Mouse (Mus musculus): ENCODE results near the gene Sbds. TPM values are rescaled to one million over a fixed set of nuclear protein-coding genes. Genes with fewer than 3 reads are reported as not detected.

The Sbds gene
- total RNA-seq (2021): 10 to 100 TPM; 47.1 to 49.6 TPM

GRCm38 (mm10) chr5:130255017-130255720 is at the start of gene Sbds, which contains the start of gene Tyw1:
Gene Sbds (minus strand): TSS chr5:130255530.
Gene Tyw1 (plus strand): TSS chr5:130255619.
- DNase-seq: peak; percentile 95 to 96
- intact Hi-C loops (cut with DNase I): loop anchor here (2.0 to 5.0 kb wide), 4 partner anchors 32 to 1238 kb away; partner anchors contain the start of gene Mrps17

DNA sequence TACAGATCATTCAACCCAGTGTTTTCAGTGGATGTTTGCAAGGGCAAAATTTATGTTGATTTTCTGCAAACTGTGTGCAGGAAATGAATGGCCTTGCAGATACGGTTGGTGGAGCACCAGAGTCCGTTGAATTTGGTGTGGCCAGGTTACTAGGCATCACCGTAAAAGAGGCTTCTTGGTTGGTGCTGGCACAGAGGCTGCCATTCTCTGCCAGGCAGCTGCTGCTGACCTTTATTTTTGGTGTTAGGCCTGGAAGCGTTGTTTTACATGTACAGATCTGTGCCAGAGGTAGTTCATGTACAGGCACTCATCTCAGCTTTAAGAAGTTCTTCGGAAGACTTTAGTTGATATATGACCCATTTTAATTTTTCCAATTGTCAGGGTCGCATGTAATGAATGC is 48.3 kb upstream of the Sbds start:
- intact Hi-C loops (cut with DNase I): no loop called here
- DNase-seq: no peak

- intact Hi-C loops (cut with DNase I): loop anchor here (10.0 kb wide), 1 partner anchor 1135 kb away; no protein-coding TSS in a partner anchor
These were observed 44.2 kb upstream of the Sbds start for GRCm38 (mm10) chr5:130299526-130299925.

GRCm38 (mm10) chr5:130298831-130299460 is 43.6 kb upstream of the Sbds start:
- DNase-seq: no peak
- intact Hi-C loops (cut with DNase I): loop anchor here (10.0 kb wide), 1 partner anchor 1136 kb away; no protein-coding TSS in a partner anchor

More at GRCm38 (mm10) chr5:130299526-130299925, 44.2 kb upstream of the Sbds start:
- no peak for DNase-seq

DNA sequence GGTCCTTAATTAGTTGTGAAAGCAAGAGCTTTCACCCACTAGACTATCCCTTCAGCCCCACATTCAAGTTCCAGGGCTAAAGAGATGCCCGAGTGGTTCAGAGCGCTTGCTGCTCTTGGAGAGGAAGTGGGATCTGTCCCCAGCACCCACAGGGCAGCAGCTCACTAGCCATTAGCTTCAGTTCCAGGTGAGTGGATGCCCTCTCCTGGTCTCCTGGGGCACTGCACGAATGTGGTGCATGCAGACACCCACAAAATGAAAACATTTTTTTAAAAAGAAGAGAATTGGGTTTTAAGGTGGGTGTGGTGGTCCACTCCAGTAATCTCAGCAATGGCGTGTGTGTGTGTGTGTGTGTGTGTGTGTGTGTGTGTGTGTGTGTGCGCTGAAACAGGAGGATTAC is 40.7 kb upstream of the Sbds start:
- DNase-seq: no peak
- intact Hi-C loops (cut with DNase I): loop anchor here (10.0 kb wide), 1 partner anchor 1139 kb away; no protein-coding TSS in a partner anchor

- no peak for DNase-seq
- intact Hi-C loops (cut with DNase I): loop anchor here (10.0 kb wide), 1 partner anchor 1140 kb away; no protein-coding TSS in a partner anchor
These were observed 39.3 kb upstream of the Sbds start for GRCm38 (mm10) chr5:130294598-130294997.

GRCm38 (mm10) chr5:130293941-130294340 is 38.6 kb upstream of the Sbds start:
- DNase-seq: no peak
- intact Hi-C loops (cut with DNase I): loop anchor here (10.0 kb wide), 1 partner anchor 1141 kb away; no protein-coding TSS in a partner anchor

- intact Hi-C loops (cut with DNase I): loop anchor here (10.0 kb wide), 1 partner anchor 1142 kb away; no protein-coding TSS in a partner anchor
- no peak for DNase-seq
These were observed 37.6 kb upstream of the Sbds start for GRCm38 (mm10) chr5:130292976-130293375.

- intact Hi-C loops (cut with DNase I): loop anchor here (10.0 kb wide), 1 partner anchor 1144 kb away; no protein-coding TSS in a partner anchor
- no peak for DNase-seq
These were observed 35.4 kb upstream of the Sbds start for GRCm38 (mm10) chr5:130290775-130291174.

DNA sequence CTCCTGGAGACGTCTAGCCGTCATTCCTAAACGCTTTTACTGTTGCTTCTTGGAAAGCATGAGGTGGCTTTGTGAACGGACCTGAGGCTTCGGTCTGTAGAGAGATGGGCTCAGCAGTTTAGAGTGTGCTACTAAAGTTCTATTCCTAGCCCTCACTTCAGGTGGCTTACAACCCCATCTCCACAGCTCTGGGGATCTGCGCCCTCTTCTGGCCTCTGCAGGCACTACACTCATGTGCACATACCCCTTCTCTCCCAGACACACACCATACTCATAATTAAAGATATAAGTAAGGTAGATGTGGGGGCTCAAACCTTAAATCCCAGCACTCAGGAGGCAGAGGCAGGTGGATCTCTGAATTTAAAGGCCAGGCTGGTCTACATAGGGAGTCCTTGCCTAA is 34.9 kb upstream of the Sbds start:
- no peak for DNase-seq
- intact Hi-C loops (cut with DNase I): loop anchor here (10.0 kb wide), 1 partner anchor 1145 kb away; no protein-coding TSS in a partner anchor

- intact Hi-C loops (cut with DNase I): no loop called here
- DNase-seq: no peak
These were observed 32.8 kb upstream of the Sbds start for GRCm38 (mm10) chr5:130288106-130288505.

DNA sequence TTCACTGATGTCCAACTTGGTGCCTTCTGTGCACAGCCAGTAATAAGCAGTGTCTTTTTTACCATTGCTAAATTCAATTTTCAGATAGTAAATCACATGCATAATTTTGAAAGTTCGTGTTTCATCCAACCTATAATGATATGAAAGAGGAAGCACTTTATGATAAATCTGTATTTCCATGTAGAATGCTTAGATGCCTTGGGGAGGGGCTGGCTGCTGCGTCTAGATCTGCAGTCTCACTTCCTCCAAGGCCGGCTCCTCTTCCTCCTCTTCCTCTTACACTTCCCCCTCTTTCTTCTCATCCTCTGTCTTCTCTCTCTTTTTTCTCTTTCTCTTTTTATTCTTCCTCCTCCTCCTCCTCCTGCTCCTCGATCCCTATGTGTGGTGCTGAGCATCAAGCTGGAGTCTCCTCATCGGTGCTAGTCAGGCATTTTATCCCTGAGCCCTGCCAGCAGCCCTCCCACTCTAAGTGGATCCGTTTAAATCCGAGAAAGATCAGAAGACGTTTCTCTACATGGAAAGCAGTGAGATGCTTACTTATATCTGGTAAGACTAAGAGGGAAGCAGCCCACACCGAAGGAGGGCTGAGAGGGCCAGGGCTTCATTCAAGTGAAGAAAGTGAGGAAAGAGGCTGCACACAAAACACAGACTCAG is 27.9 kb upstream of the Sbds start:
- intact Hi-C loops (cut with DNase I): no loop called here
- DNase-seq: no peak

DNA sequence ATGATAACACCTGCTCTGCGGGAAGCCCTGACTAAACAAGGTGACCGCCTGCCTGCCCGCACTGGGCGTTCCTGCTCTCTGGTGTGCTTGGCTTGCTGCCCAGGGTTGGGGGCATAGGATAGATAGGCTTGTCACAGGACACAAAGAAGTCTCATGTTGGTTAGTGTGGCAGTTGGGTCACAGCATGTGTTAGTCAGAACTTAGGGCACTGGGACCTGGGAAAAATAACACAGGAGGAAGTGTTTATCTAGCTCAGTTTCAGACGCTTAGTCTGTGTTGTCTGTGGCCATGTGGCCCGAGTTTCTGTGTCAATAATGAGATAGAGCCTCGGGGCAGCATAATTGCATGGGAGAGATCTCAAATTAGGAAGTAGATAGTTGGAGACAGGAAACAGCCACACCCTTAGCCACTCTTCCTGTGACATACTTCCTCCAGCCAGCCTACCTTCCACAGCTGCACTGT is 22.7 kb upstream of the Sbds start:
- intact Hi-C loops (cut with DNase I): no loop called here
- no peak for DNase-seq

- DNase-seq: peak; percentile 28 to 31
- intact Hi-C loops (cut with DNase I): loop anchor here (1.0 kb wide), 1 partner anchor 578 kb away; no protein-coding TSS in a partner anchor
These were observed 20.2 kb upstream of the Sbds start for GRCm38 (mm10) chr5:130275509-130275908.

DNA sequence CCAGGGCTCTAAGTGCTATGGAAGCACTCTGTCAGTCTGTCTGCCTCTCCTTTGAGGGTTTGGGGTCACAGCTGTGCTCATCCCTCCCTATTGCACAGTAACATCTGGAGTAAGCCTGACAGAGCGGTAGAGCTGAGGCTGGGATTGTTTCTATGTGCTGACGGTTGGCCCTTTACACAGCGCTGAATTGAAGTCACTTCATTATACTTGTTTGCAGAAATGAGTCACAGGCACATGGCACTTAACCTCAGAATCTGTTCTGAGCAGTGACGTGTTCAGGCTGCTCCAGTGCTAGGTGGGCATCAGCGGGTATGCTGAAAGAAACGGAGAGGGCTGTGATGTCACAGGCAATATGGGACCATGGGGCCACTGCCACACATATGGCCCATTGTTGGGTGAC is 17.7 kb upstream of the Sbds start:
- intact Hi-C loops (cut with DNase I): no loop called here
- DNase-seq: no peak

DNA sequence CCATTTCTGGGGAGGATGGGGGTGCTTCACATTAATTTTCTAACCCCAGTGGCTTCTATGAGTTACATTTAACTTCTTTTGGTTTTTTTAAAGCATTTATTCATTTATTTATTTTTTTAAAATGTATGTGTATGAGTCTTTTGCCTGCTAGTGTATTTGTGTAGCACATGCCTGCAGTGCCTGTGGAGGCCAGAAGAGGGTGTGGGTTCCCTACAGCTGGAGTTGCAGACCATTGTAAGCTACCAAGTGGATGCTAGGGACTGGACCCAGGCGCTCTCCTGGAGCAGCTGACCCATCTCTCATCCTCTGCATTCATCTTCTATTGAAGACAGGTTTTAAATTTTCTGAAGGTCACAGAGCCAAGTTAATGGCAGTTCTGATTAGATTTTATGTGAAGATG is 17.0 kb upstream of the Sbds start:
- no peak for DNase-seq
- intact Hi-C loops (cut with DNase I): no loop called here

DNA sequence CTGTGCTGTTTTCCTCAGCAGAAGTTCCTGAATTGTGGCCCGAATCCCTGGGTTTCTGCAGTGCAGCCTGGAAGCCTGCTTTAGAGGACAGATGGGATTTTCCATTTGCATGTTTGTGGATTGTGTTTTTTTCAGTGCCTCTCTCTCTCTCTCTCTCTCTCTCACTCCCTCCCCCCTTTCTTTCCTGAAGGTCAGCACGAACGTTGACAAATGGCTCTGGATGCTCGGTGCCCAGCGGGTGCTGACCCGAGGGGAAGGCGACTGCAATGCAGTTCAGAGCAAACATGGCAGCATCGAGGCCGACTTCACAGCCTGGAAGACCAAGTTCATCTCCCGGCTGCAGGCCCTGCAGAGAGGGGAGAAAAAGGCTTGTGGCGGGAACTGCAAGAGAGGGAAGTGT is 13.6 kb upstream of the Sbds start:
- intact Hi-C loops (cut with DNase I): no loop called here
- no peak for DNase-seq

DNA sequence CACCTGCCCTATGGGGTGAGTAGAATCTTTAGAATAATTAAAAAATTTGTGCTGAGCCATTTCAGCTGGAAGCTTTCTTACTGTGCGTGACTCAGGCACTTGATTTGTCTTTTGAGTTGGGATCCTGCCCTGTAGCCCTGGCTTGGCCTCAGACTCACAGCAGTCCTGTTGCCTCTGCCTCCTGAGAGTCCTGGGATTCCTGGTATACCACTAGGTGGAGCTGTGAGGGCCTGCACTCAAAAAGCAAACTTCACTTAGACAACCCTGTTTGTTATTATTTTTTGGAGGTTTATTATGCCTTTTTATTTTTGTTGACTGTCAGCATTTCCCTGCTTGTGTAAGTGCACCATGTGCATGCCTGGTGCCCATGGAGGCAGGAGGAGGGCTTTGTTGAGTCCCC is 12.0 kb upstream of the Sbds start:
- intact Hi-C loops (cut with DNase I): no loop called here

DNA sequence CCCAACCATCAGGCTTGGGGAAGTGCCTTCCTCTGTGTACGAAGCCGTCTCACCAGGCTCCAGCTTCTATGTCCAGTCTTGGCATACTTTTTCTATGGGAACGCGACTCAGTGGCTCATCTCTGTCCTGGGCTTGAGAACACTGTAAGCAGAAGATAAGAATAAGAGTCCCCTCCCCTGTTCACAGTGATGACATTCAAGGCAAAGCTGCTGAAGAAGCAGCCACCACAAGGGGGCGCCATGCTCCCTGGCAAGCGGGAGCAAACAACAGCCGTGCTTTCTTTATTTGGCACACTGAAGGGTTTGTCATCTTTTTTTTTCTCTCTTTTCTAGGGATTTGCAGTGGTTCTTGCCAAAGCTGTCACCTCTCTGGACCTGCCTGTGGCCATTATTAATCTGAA is 11.3 kb upstream of the Sbds start:
- no peak for DNase-seq
- intact Hi-C loops (cut with DNase I): no loop called here

More for the DNA sequence above, 12.0 kb upstream of the Sbds start:
- no peak for DNase-seq

GRCm38 (mm10) chr5:130264433-130265005 is 9.2 kb upstream of the Sbds start:
- no peak for DNase-seq
- intact Hi-C loops (cut with DNase I): no loop called here

All from heart, postnatal 36 days (tissue).